Mouse (Mus musculus) adrenal gland, adult (tissue): Measurements from ENCODE around the gene Sidt1.

ENCODE experiments used
- DNase-seq, 2 experiments: peaks; one replicate each; pipeline ENCODE4 v3.0.0; 2022 to 2023; ENCODE audit warnings: low spot score in 1 of 2; ENCODE audit not compliant: inconsistent age in 2 of 2

Gene Sidt1

DNA sequence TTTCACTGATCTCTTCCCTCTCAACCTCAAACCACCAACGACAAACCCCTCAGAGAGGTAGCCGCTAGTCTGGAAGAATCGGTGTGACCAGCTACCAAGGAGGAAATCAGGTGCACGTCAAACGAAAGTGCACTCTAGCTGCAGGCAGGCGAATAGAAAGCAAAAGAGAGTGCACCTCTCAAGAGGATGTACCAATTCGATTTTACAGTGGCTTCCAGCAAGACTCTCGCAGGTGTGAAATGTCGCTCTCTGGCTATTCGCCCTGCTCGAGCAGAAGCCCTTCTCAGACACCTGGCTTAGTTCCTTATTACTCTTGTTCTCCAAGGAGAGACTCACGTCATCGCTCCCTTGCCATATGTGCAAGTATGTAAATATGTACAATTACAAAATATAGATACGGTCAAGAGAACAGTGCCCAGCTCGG, at the start of gene Sidt1:
Sidt1 (minus strand) TSS at position 336 of the 424 bp plus-strand sequence.
- DNase-seq, result peak in 1 of 2 experiments; percentile 70

DNA sequence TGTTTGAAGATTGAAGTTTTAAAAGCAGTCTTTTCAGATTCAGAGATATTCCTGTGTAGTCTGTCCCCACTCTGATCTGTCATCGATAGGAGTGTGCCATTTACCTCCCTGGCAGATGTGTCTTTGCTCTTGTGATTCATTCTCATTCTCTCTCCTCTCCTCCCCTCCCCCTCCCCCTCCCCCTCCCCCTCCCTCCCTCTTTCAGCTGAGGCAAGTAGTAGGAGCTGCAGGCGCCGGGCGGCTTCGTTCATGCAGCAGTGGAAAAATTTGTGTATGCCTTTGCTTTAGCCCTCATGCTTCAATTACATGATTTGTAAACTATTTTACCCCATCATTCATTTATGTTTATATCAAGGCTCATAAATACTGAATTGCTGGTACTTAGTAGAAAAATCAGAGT, 48.6 kb upstream of the Sidt1 start:
- no peak for DNase-seq

DNA sequence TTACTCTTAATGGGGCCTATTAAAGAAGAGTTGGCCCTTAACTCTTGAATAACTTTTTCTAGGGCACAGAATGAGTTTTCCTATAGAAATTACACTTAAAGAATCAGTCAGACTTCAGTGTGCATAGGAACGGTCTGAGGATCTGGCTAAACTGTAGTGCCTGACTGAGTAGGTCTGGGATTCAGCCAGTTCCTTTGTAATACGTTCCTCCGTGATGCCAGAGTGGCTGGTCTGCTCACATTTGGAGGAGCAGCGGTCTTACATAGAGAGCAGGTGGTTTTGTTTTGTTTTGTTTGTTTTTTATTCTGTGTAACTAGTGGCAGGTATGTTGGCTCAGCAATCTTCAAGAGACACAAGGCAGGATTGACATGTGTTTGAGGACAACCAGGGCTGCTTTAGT, 47.0 kb upstream of the Sidt1 start:
- DNase-seq, result no peak

GRCm38 (mm10) chr16:44375459-44375858, 42.5 kb upstream of the Sidt1 start:
- DNase-seq, result no peak

- no peak for DNase-seq
These were observed 32.5 kb upstream of the Sidt1 start for GRCm38 (mm10) chr16:44365522-44365921.

DNA sequence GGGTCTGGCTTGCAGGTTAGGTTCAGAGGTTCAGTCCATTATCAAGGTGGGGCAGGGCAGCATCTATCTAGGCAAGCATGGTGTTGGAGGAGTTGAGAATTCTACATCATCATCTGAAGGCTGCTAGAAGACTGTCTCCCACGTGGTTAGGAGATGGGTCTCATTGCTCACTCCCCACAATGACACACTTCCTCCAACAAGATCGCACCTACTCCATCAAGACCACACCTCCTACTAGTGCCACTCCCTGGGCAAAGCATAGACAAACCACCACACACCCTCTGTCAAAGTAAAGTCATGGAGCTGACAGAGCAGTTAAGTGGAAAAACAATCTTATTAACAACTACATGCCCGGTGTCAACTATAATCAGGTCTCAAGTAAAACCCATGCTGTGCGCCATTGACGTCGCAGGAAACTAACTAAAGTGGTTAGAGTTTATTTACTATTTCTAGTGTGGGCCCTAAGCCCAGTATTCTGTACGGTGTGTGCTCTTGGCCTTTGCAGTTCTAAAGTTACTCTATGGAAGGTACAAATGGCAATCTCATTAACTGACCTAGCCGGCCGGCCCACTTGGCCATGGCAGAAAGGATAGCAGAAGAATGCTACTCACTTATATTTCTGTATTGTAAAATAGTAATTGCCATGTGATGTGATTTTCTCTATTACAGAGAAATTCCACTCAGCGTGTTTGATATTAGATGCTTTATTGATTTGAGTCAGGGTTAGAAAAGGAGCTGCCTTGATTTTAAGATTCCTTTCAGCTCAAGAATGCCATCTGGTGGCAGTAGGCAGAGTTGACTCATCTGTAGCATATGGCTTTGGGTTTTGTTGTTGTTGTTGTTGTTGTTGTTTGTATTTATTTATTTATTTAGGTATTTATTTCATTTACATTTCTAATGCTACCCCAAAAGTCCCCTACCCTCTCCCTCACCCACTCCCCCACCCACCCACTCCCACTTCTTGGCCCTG, 29.2 kb upstream of the Sidt1 start:
- DNase-seq, result peak in 1 of 2 experiments; percentile 74

DNA sequence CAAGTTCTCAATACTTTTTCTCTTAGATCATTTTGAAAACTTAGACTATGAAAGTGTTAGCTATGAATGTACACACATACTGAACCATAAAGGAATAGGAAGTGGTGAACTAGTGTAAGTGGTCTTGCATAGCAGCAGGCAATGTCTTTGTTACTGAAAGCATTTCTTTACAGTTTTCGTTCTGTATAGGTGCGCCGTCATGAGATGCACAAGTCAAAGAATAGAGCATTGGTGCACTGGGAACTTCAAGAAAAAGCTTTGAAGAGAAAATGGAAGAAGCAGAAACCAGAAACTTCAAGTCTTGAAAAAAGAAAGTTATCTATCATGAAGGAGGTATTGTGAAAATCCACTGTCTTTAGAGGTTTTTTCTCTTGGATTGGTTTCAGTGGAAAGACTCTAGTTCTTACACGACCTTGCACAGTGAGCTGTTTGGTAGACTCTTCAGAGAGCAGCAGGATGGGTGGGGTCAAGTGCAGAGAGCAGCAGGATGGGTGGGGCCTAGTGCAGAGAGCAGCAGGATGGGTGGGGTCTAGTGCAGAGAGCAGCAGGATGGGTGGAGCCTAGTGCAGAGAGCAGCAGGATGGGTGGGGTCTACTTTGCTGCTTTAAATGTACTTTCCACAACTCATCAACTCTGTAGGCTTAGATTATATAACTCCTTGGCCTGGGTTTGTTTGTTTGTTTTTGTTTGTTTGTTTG, 24.7 kb upstream of the Sidt1 start:
- DNase-seq, result peak; percentile 26 to 50

GRCm38 (mm10) chr16:44356291-44356690, 23.3 kb upstream of the Sidt1 start:
- DNase-seq, result no peak

DNA sequence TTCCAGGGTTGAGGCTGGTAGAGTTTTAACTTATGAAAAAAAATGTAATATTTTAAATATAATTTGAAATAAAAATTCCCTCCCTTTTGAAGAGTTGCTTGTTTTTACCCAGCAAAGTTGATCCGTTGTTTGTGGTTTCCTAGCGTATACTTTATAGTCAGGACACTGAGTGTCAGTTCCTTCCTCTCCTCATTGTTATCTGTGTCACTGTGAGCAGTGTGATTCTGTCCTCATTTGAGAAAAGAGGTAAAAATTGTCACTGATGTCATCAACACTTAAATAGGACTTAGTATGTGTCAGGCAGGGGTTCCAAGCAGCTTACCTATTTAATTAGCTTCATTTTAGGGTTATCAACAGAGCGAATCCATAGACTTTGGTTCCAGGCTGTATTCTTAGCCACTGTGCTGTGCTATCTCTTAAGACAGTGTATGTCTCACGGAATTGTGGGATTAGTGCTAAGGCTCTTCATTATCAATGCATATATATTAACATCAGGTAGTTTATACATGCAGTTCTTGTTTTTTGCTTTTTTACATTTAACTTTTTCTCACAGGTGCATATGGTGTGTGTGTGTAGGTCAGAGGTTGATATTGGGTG, 16.9 kb upstream of the Sidt1 start:
- no peak for DNase-seq

- DNase-seq, result peak; percentile 95 to 98
These were observed 14.3 kb upstream of the Sidt1 start, which contains the start of gene Spice1 for GRCm38 (mm10) chr16:44347071-44347901. Gene Spice1, plus strand, starts transcription at chr16:44347121.

DNA sequence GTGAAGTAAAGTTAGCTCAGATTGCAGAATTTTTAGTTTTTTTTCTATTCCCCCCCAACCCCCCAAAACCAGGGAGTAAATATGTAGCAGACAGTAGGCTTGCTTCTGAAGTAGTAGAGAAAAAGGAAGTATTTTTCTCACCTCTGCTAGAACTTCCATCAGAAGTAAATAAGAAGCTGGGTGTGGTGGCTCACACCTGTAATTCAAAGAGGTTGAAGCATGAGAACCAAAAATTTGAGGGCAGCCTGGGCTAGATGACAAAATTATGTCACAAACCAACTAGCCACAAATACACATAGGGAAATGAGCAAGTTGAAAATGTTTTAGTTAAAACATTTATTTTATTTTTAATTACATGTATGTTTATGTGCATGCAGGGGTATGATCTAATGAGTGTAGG, 4.5 kb upstream of the Sidt1 start:
- DNase-seq, result no peak

- peak; percentile 39 to 72 for DNase-seq
These were observed 768 bp downstream of the Sidt1 start for GRCm38 (mm10) chr16:44331995-44332860.

- no peak for DNase-seq
These were observed 1.4 kb downstream of the Sidt1 start for GRCm38 (mm10) chr16:44331671-44331994.

GRCm38 (mm10) chr16:44331154-44331553, 1.8 kb downstream of the Sidt1 start:
- DNase-seq, result no peak

DNA sequence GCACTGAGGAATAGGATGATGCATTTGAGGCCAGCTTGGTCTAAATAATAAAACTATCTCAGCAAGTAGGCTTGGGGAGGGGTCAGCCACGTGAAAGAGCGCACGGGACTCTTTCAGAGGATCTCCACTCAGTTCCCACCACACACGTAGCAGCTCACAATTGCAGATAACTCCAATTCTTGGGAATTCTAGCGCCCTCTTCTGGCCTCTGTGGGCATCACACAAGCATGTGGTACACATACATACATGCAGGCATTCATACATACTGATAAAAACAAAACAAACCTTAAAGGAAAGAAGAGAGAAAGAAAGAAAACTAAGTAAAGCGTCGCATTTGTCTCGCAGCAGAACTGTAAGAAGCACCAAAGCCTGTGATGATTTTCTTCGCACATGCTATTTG, 2.3 kb downstream of the Sidt1 start:
- DNase-seq, result no peak

- DNase-seq, result no peak
These were observed 4.4 kb downstream of the Sidt1 start for GRCm38 (mm10) chr16:44328644-44329043.

DNA sequence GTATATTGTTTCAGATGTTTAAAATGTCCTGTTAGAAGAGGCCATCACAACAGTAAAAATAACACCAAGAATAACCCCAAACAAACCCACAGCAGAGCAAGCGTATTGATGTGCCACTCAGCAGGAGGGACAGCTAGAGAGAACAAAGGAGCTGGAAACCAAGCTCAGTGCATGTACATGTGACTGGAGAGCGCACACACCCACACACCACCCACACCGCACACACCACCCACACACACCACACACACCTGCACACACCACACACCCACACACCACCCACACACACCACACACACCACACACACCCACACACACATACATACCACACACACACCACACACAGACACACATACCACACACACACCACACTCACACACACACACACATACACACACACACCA, 12.8 kb downstream of the Sidt1 start:
- DNase-seq, result no peak

DNA sequence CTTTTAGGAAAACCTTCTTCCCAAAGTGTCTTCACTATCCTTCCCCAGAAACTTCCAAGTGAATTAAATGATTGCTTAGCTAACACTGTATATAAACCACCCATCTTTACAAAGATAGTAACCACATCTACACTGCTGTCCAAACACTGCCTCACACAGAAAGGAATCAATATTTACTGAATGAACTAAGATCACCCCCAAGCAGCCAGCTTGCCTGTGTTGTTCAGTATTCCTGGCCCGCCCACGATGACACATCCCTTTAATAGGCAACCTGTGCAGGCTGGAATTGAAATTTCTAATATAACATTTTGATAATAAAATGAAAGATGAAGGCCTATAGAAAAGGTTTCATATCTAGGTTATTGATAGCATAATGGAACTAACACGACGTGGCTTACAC, 16.6 kb downstream of the Sidt1 start:
- no peak for DNase-seq

- no peak for DNase-seq
These were observed 19.6 kb downstream of the Sidt1 start for GRCm38 (mm10) chr16:44313422-44313821.

DNA sequence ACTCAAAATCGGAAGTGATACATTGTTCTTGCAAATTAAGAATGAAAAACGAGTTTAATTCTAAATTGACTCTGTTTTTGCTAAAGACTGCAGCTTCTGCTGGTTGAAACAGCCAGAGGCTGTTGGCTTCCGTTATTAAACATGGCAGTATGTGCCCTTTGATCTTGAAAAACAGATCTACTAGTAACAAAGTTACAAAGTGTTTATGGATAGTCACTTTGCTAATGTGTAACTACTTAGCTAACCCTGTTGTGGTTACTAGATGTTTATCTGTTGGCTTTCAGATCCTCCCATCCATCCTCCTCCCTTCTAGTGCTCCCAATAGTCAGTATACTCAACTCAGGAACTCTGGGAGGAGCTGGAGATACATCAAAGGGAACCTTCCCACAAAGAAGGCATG, 27.4 kb downstream of the Sidt1 start:
- DNase-seq, result no peak
